Mouse (Mus musculus) liver, postnatal 0 days (tissue): ENCODE data around the gene Zfp13.

ENCODE experiments used
- CTCF ChIP-seq: sonication (generic); IDR thresholded peaks from 2 replicates; pipeline ENCODE4 v1.5.1; 2016; ENCODE audit warnings: antibody characterized with exemption, low read depth
- EP300 ChIP-seq: IDR thresholded peaks from 2 replicates; pipeline ENCODE4 v1.6.1; 2016; ENCODE audit warnings: antibody characterized with exemption, low read depth, mild to moderate bottlenecking

GRCm38 (mm10) chr17:23544766-23545165, 54.5 kb downstream of the Zfp13 start:
- TF ChIP-seq CTCF (no peak), EP300 (no peak)
